ENCODE assay signal across 16 mouse cellular contexts in genomic region chr5:142678141-142678571, GRCm38 (mm10). TPM values are rescaled to one million over a fixed set of nuclear protein-coding genes. Genes with fewer than 3 reads are reported as not detected.
A peak's percentile ranks its signal among the peaks of the same experiment; 100 is the strongest.
DNase-seq lines count a peak whose midpoint lies in the region; ATAC-seq and TF ChIP-seq lines count a peak whose summit lies in the region.
"Had no signal": no experiment of that assay in that cellular context is flagged by ENCODE, and none has a peak within 500 bp of the region (broad histone marks: within the 10 kb centered on the region; RNA-seq: fewer than 3 reads in every experiment).

No protein-coding gene starts in this region.

- H3K4me2 ChIP-seq in hindbrain, postnatal 0 days (ENCODE audit: low read depth, low read length): no peak overlapping the region
- H3K4me2 ChIP-seq: embryonic facial prominence, embryonic 15.5 days had no signal

- no peak overlapping the region for H3K4me3 ChIP-seq in cerebellum, adult 2 months (replicated peaks; ENCODE audit: insufficient read depth, low read depth, low read length)
- H3K4me3 ChIP-seq in hindbrain, postnatal 0 days (ENCODE audit: low read length): no peak overlapping the region
- H3K4me3 ChIP-seq in lung, adult 2 months (replicated peaks; ENCODE audit: extremely low read depth, low read depth, low read length): no peak overlapping the region
- H3K4me3 ChIP-seq: embryonic facial prominence, embryonic 15.5 days; limb, embryonic 10.5 days had no signal

- TF ChIP-seq CTCF in cerebellum, adult 2 months (IDR thresholded peaks at IDR 0.05; ENCODE audit: borderline replicate concordance, insufficient read depth, low read depth, low read length): peak; percentile 51; the same call in 1 of the 2 replicates
- no peak for TF ChIP-seq CTCF in hindbrain, postnatal 0 days (IDR thresholded peaks at IDR 0.05; ENCODE audit: low read depth)
- no peak for TF ChIP-seq CTCF in lung, adult 2 months (IDR thresholded peaks at IDR 0.05; ENCODE audit: insufficient read depth, low read length)

- no peaks in the 10 kb centered on the region for H3K27me3 ChIP-seq in cerebellum, adult 2 months (ENCODE audit: control insufficient read depth, insufficient read depth, low read length)
- H3K27me3 ChIP-seq in hindbrain, postnatal 0 days (ENCODE audit: insufficient read depth, low read length): no peaks in the 10 kb centered on the region
- H3K27me3 ChIP-seq: embryonic facial prominence, embryonic 15.5 days had no signal

- H3K4me1 ChIP-seq in cerebellum, adult 2 months (ENCODE audit: control insufficient read depth, insufficient read depth, low read length): peaks cover 14% of the 10 kb centered on the region; the same call in 1 of the 2 replicates
- no peaks in the 10 kb centered on the region for H3K4me1 ChIP-seq in hindbrain, postnatal 0 days (ENCODE audit: insufficient read depth, low read length)
- no peaks in the 10 kb centered on the region for H3K4me1 ChIP-seq in lung, adult 2 months (ENCODE audit: control insufficient read depth, insufficient read depth, low read length)
- H3K4me1 ChIP-seq: embryonic facial prominence, embryonic 15.5 days; limb, embryonic 10.5 days had no signal

- 0 out of 2 replicates have a peak, but pooled peaks have one; percentile 15 for TF ChIP-seq POLR2A in cerebellum, adult 2 months (IDR thresholded peaks at IDR 0.05; ENCODE audit: borderline replicate concordance, insufficient read depth, low read length)
- no peak for TF ChIP-seq POLR2A in lung, adult 2 months (IDR thresholded peaks at IDR 0.05; ENCODE audit: borderline replicate concordance, extremely low read depth, low read depth, low read length)

- no peak overlapping the region for H3K9ac ChIP-seq in hindbrain, postnatal 0 days (replicated peaks; ENCODE audit: low read length)
- H3K9ac ChIP-seq: embryonic facial prominence, embryonic 15.5 days had no signal

- WGBS in cerebellum, adult 2 months: 5% methylated on average over 7 of the region's 7 CpGs
- 45% methylated on average over 7 of the region's 7 CpGs for WGBS in hindbrain, postnatal 0 days
- WGBS in lung, adult 2 months: 52% methylated on average over 7 of the region's 7 CpGs

- no peaks in the 10 kb centered on the region for H3K9me3 ChIP-seq in hindbrain, postnatal 0 days (ENCODE audit: low read length)
- H3K9me3 ChIP-seq: embryonic facial prominence, embryonic 15.5 days; limb, embryonic 10.5 days had no signal

- peak; percentile 32 for DNase-seq in left cerebral cortex, postnatal 4 days
- no peak for DNase-seq in left cerebral cortex, adult 8-10 months (ENCODE audit: low spot score in 2 of 2)
- DNase-seq in adrenal gland, adult 2 months: peak; percentile 91
- peak; percentile 75 to 87 for DNase-seq in cerebellum, adult 2 months
- DNase-seq in hindbrain, postnatal 0 days (ENCODE audit: low spot score): peak; percentile 38
- DNase-seq in thymus, postnatal 10 days (ENCODE audit: low spot score in 2 of 2): no peak
- no peak for DNase-seq in lung, adult 2 months
- no peak for DNase-seq in kidney, postnatal 4 days
- DNase-seq: heart, postnatal 36 days; layer of hippocampus, adult 9-11 months; lung, postnatal 10 days; thymus, adult 2 months had no signal

- peak; percentile 30; the same call in 1 of the 2 replicates for ATAC-seq in hindbrain, postnatal 0 days
- ATAC-seq: midbrain, embryonic 16.5 days had no signal

- peak overlapping the region; percentile 76 for H3K27ac ChIP-seq in cerebellum, adult 2 months (ENCODE audit: insufficient read depth, low read length)
- peak overlapping the region; percentile 8; the same call in 1 of the 2 replicates for H3K27ac ChIP-seq in hindbrain, postnatal 0 days
- H3K27ac ChIP-seq: embryonic facial prominence, embryonic 15.5 days; limb, embryonic 10.5 days had no signal

- H3K36me3 ChIP-seq in hindbrain, postnatal 0 days (ENCODE audit: insufficient read depth, low read length): no peaks in the 10 kb centered on the region
- H3K36me3 ChIP-seq: embryonic facial prominence, embryonic 15.5 days; limb, embryonic 10.5 days had no signal

- intact Hi-C loops in left cerebral cortex, postnatal 4 days (cut with DNase I): no loop called here

RNA-seq across cellular contexts. Expression of gene Slc29a4, which starts 14.2 kb away (rescaled TPM):
- total RNA-seq in left cerebral cortex, postnatal 4 days (2021): 100 to 1,000 TPM; 127 to 138 TPM
- total RNA-seq in left cerebral cortex, adult 8-10 months (2022): 10 to 100 TPM in 1 of 4 experiments, 1 to 10 TPM in 3; 6.3 to 16.9 (median 9.3) TPM
- total RNA-seq in adrenal gland, adult 2 months (2021): 10 to 100 TPM; 20.9 to 32.0 TPM
- 48.8 and 69.9 TPM in 2 replicates for polyA plus RNA-seq in adrenal gland, adult 2 months (2012; rRNA removed)
- 62.3 and 80.7 TPM in 2 replicates for polyA plus RNA-seq in cerebellum, adult 2 months (2012; rRNA removed)
- total RNA-seq in hindbrain, postnatal 0 days (2014; rRNA removed): 77.1 and 80.1 TPM in 2 replicates
- polyA plus RNA-seq in hindbrain, postnatal 0 days (2015; fragmentation: Nextera tagmentation; extraction: Ambion mirVana): 61.4 and 67.1 TPM in 2 replicates
- 1.6 and 2.7 TPM in 2 replicates for polyA plus RNA-seq in lung, adult 2 months (2012; rRNA removed)
- total RNA-seq: common myeloid progenitor, adult 5-6 weeks had no signal

RNA-seq across cellular contexts. Expression of gene Wipi2, which starts 50.7 kb away (rescaled TPM):
- 10 to 100 TPM; 60.0 to 62.4 TPM for total RNA-seq in left cerebral cortex, postnatal 4 days (2021)
- 10 to 100 TPM; 90.8 to 95.2 (median 92.5) TPM for total RNA-seq in left cerebral cortex, adult 8-10 months (2022)
- 100 to 1,000 TPM in 1 of 2 experiments, 10 to 100 TPM in 1; 90.9 to 108 TPM for total RNA-seq in adrenal gland, adult 2 months (2021)
- polyA plus RNA-seq in adrenal gland, adult 2 months (2012; rRNA removed): 58.0 and 63.5 TPM in 2 replicates
- polyA plus RNA-seq in cerebellum, adult 2 months (2012; rRNA removed): 68.2 and 73.3 TPM in 2 replicates
- 57.3 and 76.5 TPM in 2 replicates for total RNA-seq in hindbrain, postnatal 0 days (2014; rRNA removed)
- 40.0 and 43.3 TPM in 2 replicates for polyA plus RNA-seq in hindbrain, postnatal 0 days (2015; fragmentation: Nextera tagmentation; extraction: Ambion mirVana)
- polyA plus RNA-seq in lung, adult 2 months (2012; rRNA removed): 33.1 and 38.4 TPM in 2 replicates

Comparison
In these comparisons a context has a peak if more than half of its experiments do, and no peak if none do; other contexts are left out.
1. DNase-seq: peak in left cerebral cortex, postnatal 4 days (single experiment), adrenal gland, adult 2 months (single experiment), cerebellum, adult 2 months (2 of 2) and hindbrain, postnatal 0 days (single experiment); none in left cerebral cortex, adult 8-10 months (0 of 2), thymus, postnatal 10 days (0 of 2), lung, adult 2 months (single experiment) and kidney, postnatal 4 days (0 of 2).